Mouse (Mus musculus): ENCODE data around the gene Hspa1a.

- no peak for TF ChIP-seq CTCF (IDR thresholded peaks at IDR 0.05; ENCODE audit: extremely low read depth, insufficient read depth, low read length)
- TF ChIP-seq POLR2A (IDR thresholded peaks at IDR 0.05; ENCODE audit: extremely low read depth, insufficient read depth, low read length) = no peak
These were observed 37.6 kb upstream of the Hspa1a start for GRCm38 (mm10) chr17:35009586-35009985.
